In the genomic region with DNA sequence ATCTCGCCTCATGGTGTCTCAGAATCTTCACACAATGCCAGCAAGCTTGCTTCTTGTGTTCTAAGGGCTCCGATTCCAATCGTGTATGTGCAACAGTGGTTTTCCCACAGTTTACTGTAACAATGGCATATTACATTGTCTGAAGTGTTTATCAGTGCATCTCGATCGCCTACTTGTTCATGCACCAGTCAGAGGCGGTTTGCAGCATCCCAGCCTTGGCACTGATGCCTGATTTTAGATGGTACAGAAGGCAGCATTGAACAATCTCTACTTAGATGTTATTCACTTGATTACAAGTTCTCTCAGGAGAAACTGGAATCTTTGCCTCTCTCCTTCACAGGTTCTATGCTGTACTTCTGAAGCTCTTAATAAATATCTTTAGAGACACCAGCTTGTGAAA, we compare ENCODE assay signal across 23 mouse cellular contexts.
"Had no signal": no experiment of that assay in that cellular context is flagged by ENCODE, and none has a peak within 500 bp of the region (broad histone marks: within the 10 kb centered on the region; RNA-seq: fewer than 3 reads in every experiment).

No protein-coding gene starts in this region.

- DNase-seq: gastrocnemius, postnatal 14 days; gastrocnemius, postnatal 36 days; heart, adult 11 months; heart, adult 2 months; heart, postnatal 14 days; heart, postnatal 36 days; kidney, adult 18-20 months; kidney, adult 8-10 months; kidney, postnatal 10 days; kidney, postnatal 25 days; kidney, postnatal 4 days; liver; liver, embryonic 13.5 days had no signal

- H3K27ac ChIP-seq: heart, adult 2 months; heart, embryonic 13.5 days; heart, embryonic 15.5 days; hindbrain, embryonic 10.5 days; hindbrain, embryonic 12.5 days; hindbrain, embryonic 14.5 days; intestine, embryonic 15.5 days; left cerebral cortex, adult 2 months; limb, embryonic 10.5 days; limb, embryonic 12.5 days; liver, embryonic 13.5 days; liver, embryonic 15.5 days had no signal

- H3K4me3 ChIP-seq: heart, adult 2 months; heart, embryonic 13.5 days; heart, embryonic 15.5 days; hindbrain, embryonic 10.5 days; hindbrain, embryonic 12.5 days; intestine, embryonic 15.5 days; left cerebral cortex, adult 2 months; limb, embryonic 10.5 days; limb, embryonic 12.5 days; liver, embryonic 13.5 days; liver, embryonic 15.5 days had no signal
